Mouse (Mus musculus): Measurements from ENCODE around the gene Tnf. TPM values are rescaled to one million over a fixed set of nuclear protein-coding genes. Genes with fewer than 3 reads are reported as not detected.

Tnf gene
- polyA plus RNA-seq, 1 experiment = 1.8 TPM

- Histone ChIP-seq H3K27ac (ENCODE audit: insufficient read depth, low read depth, low read length) (no peak overlapping the region), H3K27me3 (ENCODE audit: control insufficient read depth, insufficient read depth, low read length) (no peaks in the 10 kb centered on the region), H3K36me3 (ENCODE audit: control insufficient read depth, insufficient read depth, low read length) (peaks cover 28% of the 10 kb centered on the region), H3K4me3 (ENCODE audit: low read depth, low read length) (no peak overlapping the region), H3K4me1 (ENCODE audit: control insufficient read depth, insufficient read depth, insufficient read length, low read length) (peaks cover 8% of the 10 kb centered on the region; the same call in 1 of the 2 replicates)
- TF ChIP-seq POLR2A (IDR thresholded peaks at IDR 0.05; ENCODE audit: low read depth, low read length) = no peak
- no peak for TF ChIP-seq CTCF (IDR thresholded peaks at IDR 0.05; ENCODE audit: extremely low read depth, insufficient read length, insufficient replicate concordance, low read depth, low read length)
- WGBS = 93% methylated on average over 5 of the region's 5 CpGs
Measured at GRCm38 (mm10) chr17:35225456-35225855, 23.6 kb upstream of the Tnf start.

DNA sequence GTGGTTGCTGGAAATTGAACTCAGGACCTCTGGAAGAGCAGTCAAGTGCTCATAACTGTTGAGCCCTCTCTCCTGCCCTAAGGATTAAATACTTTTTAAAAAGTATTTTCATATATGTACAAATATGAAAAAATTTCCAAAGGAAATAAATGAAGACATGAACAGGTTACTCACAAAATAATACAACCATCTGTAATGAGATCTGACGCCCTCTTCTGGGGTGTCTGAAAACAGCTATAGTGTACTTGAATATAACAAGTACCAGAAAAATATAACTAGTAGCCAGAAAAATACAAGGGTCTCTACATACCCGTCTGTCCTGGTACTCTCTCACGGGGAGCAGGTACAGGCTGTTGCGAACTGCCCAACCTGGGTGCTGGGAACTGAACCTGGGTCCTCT is 22.8 kb upstream of the Tnf start:
- no peaks in the 10 kb centered on the region for H3K27me3 ChIP-seq (ENCODE audit: control insufficient read depth, insufficient read depth, low read length)
- H3K4me3 ChIP-seq (ENCODE audit: low read depth, low read length) = no peak overlapping the region
- TF ChIP-seq POLR2A (IDR thresholded peaks at IDR 0.05; ENCODE audit: low read depth, low read length) (no peak), CTCF (IDR thresholded peaks at IDR 0.05; ENCODE audit: extremely low read depth, insufficient read length, insufficient replicate concordance, low read depth, low read length) (no peak)
- no peak overlapping the region for H3K27ac ChIP-seq (ENCODE audit: insufficient read depth, low read depth, low read length)
- H3K36me3 ChIP-seq (ENCODE audit: control insufficient read depth, insufficient read depth, low read length) = peaks cover 32% of the 10 kb centered on the region
- WGBS = 95% methylated on average over 4 of the region's 4 CpGs
- H3K4me1 ChIP-seq (ENCODE audit: control insufficient read depth, insufficient read depth, insufficient read length, low read length) = peaks cover 13% of the 10 kb centered on the region

DNA sequence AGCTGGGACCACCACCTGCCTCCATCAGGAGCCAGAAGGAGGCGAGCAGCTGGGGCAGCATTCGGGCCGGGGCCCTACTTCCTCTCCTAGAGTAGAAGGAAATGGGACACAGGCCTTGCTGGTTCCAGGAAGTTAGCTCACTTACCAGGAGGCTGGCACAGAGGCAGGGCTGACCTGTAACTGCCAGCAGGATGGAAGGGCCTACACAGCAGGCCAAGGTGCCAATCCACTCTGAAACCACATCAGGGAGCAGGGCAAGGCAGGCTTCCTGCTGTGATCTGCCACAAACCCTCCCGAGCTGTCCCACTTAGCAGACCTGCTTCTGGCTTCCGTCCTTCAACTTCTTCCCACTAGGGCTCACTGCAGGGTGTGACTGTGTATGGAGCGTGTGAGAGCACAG is 20.5 kb upstream of the Tnf start:
- Histone ChIP-seq H3K4me1 (ENCODE audit: control insufficient read depth, insufficient read depth, insufficient read length, low read length) (peaks cover 18% of the 10 kb centered on the region), H3K27me3 (ENCODE audit: control insufficient read depth, insufficient read depth, low read length) (no peaks in the 10 kb centered on the region), H3K4me3 (ENCODE audit: low read depth, low read length) (no peak overlapping the region), H3K36me3 (ENCODE audit: control insufficient read depth, insufficient read depth, low read length) (peaks cover 17% of the 10 kb centered on the region), H3K27ac (ENCODE audit: insufficient read depth, low read depth, low read length) (peak overlapping the region; percentile 7; the same call in 1 of the 2 replicates)
- TF ChIP-seq POLR2A (IDR thresholded peaks at IDR 0.05; ENCODE audit: low read depth, low read length) (no peak), CTCF (IDR thresholded peaks at IDR 0.05; ENCODE audit: extremely low read depth, insufficient read length, insufficient replicate concordance, low read depth, low read length) (no peak)
- WGBS = 64% methylated on average over 6 of the region's 6 CpGs

DNA sequence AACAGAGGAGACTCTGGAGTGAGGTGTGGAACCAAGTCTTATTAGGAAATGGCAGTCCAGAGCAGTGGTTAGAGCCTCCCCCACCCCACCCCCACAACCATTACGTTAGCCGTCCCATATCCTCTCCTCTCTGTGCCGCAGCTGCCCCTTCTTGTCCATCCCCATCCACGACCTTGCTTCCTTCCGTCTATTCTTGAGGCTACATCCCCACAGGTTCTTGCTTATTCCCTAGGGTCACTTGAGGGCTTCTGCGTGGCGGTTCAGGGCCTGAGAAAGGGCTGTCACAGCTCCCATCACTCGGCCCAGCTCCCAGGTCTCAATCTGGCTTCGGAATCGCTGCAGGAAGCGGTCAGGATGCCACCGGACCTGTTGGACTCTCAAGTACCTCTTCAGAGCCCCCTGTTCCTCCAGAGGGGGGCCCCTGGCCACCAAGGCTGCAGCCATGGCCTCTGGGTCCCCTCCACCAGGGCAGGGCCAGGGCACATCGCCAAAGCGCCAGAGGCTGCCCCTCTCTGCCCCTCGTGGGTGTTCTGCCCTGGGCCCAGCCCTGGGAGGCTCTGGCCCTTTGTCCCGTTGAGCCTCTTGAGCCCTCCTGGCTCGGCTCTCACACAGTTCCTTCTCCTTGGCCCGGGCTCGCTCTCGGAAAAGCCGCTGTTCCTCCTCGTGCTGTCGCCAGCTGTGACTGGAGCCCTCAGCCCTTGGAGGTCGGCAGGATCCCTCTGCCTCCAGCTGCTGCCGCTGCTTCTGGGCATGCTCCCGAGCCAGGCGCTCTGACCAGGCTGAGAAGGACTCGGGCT is 18.5 kb upstream of the Tnf start, which contains the start of gene Gm16181:
Gene Gm16181 (plus strand): TSS at position 679 of the 797 bp plus-strand sequence.
- Histone ChIP-seq H3K27me3 (ENCODE audit: control insufficient read depth, insufficient read depth, low read length) (no peaks in the 10 kb centered on the region), H3K36me3 (ENCODE audit: control insufficient read depth, insufficient read depth, low read length) (peaks cover 15% of the 10 kb centered on the region), H3K4me1 (ENCODE audit: control insufficient read depth, insufficient read depth, insufficient read length, low read length) (peaks cover 18% of the 10 kb centered on the region), H3K27ac (ENCODE audit: insufficient read depth, low read depth, low read length) (no peak within 1 kb of the TSS), H3K4me3 (ENCODE audit: low read depth, low read length) (no peak within 1 kb of the TSS)
- TF ChIP-seq CTCF (IDR thresholded peaks at IDR 0.05; ENCODE audit: extremely low read depth, insufficient read length, insufficient replicate concordance, low read depth, low read length) = no peak
- no peak for TF ChIP-seq POLR2A (IDR thresholded peaks at IDR 0.05; ENCODE audit: low read depth, low read length)
- WGBS = 70% methylated on average over 28 of the region's 28 CpGs

DNA sequence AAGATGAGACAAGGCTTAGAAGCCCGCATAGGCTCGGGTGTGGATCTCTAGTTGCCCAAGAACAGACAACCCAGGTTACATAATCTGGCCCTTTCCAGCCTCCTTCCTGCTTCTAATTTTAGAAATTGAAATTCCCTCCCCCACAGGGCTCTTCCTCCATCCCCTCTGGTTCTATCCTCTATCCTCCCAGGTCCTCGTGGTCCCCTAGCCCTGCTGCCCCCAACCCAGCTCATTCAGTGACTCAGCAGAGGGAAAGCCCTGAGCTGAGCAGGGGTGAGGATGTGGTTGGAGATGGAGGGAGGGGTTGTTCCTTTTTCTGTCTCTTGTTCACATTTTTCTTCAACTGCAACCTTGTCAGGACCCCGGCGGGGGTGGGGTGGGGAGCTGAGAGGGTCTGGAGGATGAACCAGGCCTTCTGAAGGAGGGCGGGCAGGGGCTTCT is 17.8 kb upstream of the Tnf start:
- 60% methylated on average over 6 of the region's 6 CpGs for WGBS
- peaks cover 12% of the 10 kb centered on the region for H3K36me3 ChIP-seq (ENCODE audit: control insufficient read depth, insufficient read depth, low read length)
- no peaks in the 10 kb centered on the region for H3K27me3 ChIP-seq (ENCODE audit: control insufficient read depth, insufficient read depth, low read length)
- no peak overlapping the region for H3K4me3 ChIP-seq (ENCODE audit: low read depth, low read length)
- TF ChIP-seq POLR2A (IDR thresholded peaks at IDR 0.05; ENCODE audit: low read depth, low read length) = no peak
- TF ChIP-seq CTCF (IDR thresholded peaks at IDR 0.05; ENCODE audit: extremely low read depth, insufficient read length, insufficient replicate concordance, low read depth, low read length) = no peak
- H3K27ac ChIP-seq (ENCODE audit: insufficient read depth, low read depth, low read length) = 0 out of 2 replicates have a peak overlapping the region, but pooled peaks have one; percentile 6
- H3K4me1 ChIP-seq (ENCODE audit: control insufficient read depth, insufficient read depth, insufficient read length, low read length) = peaks cover 18% of the 10 kb centered on the region

DNA sequence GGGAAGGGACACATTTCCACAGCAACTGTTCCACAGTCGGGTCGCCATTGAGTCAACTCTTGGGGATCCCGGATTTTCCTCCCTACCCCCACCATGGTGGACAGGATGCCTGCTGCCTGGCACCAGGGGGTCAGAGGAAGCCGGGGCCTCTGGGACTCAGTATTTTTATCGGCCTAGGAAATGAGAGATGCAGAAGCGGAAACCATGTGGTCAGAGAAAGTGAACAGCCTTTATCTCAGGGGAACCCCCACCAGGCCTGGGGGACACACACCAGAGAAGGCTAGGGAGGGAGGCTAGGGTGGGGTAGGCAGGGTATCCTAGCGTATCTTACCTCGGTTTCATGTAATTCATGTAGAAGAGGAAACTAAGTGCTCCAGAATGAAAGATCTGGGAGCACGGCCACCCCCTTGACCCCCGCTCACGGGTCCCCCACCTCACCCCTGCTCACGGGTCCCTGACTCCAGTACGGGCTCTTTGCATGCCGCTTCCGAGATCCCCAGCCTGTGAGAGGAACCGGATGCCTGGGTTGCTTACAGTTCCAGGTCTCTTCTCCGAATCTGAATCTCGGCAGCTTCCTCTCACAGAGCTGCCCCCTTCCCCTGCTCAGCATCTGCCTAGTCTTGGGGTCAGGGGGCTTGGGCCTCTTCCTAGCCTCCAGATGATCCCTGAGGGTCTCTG is 16.8 kb upstream of the Tnf start:
- Histone ChIP-seq H3K4me3 (ENCODE audit: low read depth, low read length) (no peak overlapping the region), H3K27me3 (ENCODE audit: control insufficient read depth, insufficient read depth, low read length) (no peaks in the 10 kb centered on the region), H3K36me3 (ENCODE audit: control insufficient read depth, insufficient read depth, low read length) (peaks cover 12% of the 10 kb centered on the region), H3K4me1 (ENCODE audit: control insufficient read depth, insufficient read depth, insufficient read length, low read length) (peaks cover 18% of the 10 kb centered on the region), H3K27ac (ENCODE audit: insufficient read depth, low read depth, low read length) (no peak overlapping the region)
- WGBS = 80% methylated on average over 18 of the region's 18 CpGs
- no peak for TF ChIP-seq POLR2A (IDR thresholded peaks at IDR 0.05; ENCODE audit: low read depth, low read length)
- TF ChIP-seq CTCF (IDR thresholded peaks at IDR 0.05; ENCODE audit: extremely low read depth, insufficient read length, insufficient replicate concordance, low read depth, low read length) = no peak

DNA sequence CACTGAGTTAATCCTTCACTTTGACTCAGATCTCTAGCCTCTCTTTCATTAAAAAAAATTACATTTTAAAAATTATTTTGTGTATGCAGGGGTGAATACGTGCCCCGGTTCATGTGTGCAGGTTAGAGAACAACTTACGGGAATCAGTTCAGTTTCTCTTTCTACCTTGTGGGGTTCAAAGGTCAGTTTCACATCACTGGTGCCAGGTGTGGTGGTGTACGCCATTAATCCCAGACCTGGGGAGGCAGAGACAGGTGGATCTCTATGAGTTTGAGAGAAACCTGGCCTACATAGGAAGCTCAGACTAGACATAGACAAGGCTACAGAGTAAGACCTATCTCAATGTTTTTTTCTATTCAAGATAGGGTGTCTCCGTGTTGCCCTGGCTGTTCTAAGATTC is 11.3 kb upstream of the Tnf start:
- no peak overlapping the region for H3K4me3 ChIP-seq (ENCODE audit: low read depth, low read length)
- 39% methylated on average over 5 of the region's 5 CpGs for WGBS
- peaks cover 24% of the 10 kb centered on the region; the same call in 1 of the 2 replicates for H3K4me1 ChIP-seq (ENCODE audit: control insufficient read depth, insufficient read depth, insufficient read length, low read length)
- H3K27ac ChIP-seq (ENCODE audit: insufficient read depth, low read depth, low read length) = no peak overlapping the region
- H3K36me3 ChIP-seq (ENCODE audit: control insufficient read depth, insufficient read depth, low read length) = no peaks in the 10 kb centered on the region
- TF ChIP-seq CTCF (IDR thresholded peaks at IDR 0.05; ENCODE audit: extremely low read depth, insufficient read length, insufficient replicate concordance, low read depth, low read length) (no peak), POLR2A (IDR thresholded peaks at IDR 0.05; ENCODE audit: low read depth, low read length) (no peak)
- H3K27me3 ChIP-seq (ENCODE audit: control insufficient read depth, insufficient read depth, low read length) = no peaks in the 10 kb centered on the region

All from small intestine, adult 2 months (tissue).